Mouse (Mus musculus): ENCODE measurements around the gene Gm21060. TPM values are rescaled to one million over a fixed set of nuclear protein-coding genes. Genes with fewer than 3 reads are reported as not detected.
"Not testable (repeated sequence)": the region's sequence is repeated elsewhere in the genome, so short reads cannot be mapped to it uniquely, and the experiment has no call there.

Gm21060 gene
- total and polyA plus RNA-seq, 2 experiments, result not detected

DNA sequence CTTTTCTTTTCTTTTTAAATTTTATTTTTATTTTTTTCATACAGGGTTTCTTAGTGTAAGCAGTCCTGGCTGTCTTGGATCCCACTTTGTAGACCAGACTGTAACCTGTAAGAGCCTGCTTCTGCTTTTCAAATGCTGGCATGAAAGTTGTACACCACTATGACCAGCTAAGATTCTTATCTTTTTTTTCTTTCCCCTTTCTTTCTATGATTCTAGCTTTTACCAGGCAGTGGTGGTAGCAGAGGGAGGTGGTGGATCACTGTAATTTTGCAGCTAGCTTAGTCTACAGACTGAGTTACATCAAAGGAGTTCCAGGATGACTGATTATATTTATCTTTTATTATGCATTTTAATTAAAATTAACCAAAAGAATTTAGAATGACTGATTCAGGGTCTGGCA is 31.9 kb downstream of the Gm21060 start:
- Histone ChIP-seq H3K27ac (replicated peaks; ENCODE audit: insufficient read depth, low read depth, low read length) (no peak overlapping the region), H3K36me3 (ENCODE audit: control insufficient read depth, insufficient read depth, low read length) (no peaks in the 10 kb centered on the region)
- TF ChIP-seq POLR2A (IDR thresholded peaks at IDR 0.05; ENCODE audit: extremely low read depth, insufficient read depth, low read length), result no peak
- no peak for TF ChIP-seq CTCF (IDR thresholded peaks at IDR 0.05; ENCODE audit: low read depth, low read length)

DNA sequence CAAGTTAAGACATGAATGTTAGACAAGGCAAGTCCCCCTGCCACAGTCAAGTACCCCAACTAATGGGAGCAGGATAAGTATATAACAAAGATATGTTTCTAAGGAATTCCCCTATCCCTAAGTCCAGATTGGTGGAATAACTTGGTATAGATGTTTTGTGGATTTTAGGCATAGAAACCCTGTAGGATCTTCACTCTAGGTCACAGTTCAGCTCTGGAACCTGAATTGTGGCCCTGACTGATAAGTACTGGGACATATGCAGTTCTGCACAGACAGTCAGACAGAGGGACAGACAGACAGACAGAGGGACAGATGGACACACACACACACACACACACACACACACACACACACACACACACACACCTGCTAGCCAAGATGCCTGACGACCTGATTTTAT is 32.6 kb downstream of the Gm21060 start:
- TF ChIP-seq POLR2A (IDR thresholded peaks at IDR 0.05; ENCODE audit: extremely low read depth, insufficient read depth, low read length) (no peak), CTCF (IDR thresholded peaks at IDR 0.05; ENCODE audit: low read depth, low read length) (no peak)
- Histone ChIP-seq H3K4me1 (ENCODE audit: control insufficient read depth, insufficient read depth, low read length) (peaks cover 2% of the 10 kb centered on the region; the same call in 1 of the 2 replicates), H3K79me2 (ENCODE audit: control insufficient read depth, insufficient read depth, low read length) (no peaks in the 10 kb centered on the region), H3K9ac (ENCODE audit: low read depth, low read length) (no peak overlapping the region), H3K27ac (replicated peaks; ENCODE audit: insufficient read depth, low read depth, low read length) (no peak overlapping the region), H3K36me3 (ENCODE audit: control insufficient read depth, insufficient read depth, low read length) (no peaks in the 10 kb centered on the region), H3K4me3 (ENCODE audit: insufficient read depth, low read depth, low read length) (no peak overlapping the region), H3K27me3 (ENCODE audit: control insufficient read depth, insufficient read depth, low read length) (no peaks in the 10 kb centered on the region)
- WGBS, result 100% methylated on average over 1 of the region's 1 CpGs
- peak; percentile 55 for DNase-seq (ENCODE audit: extremely low read depth, low read depth, low spot score)

More for the DNA sequence above, 31.9 kb downstream of the Gm21060 start:
- H3K79me2 ChIP-seq (ENCODE audit: control insufficient read depth, insufficient read depth, low read length), result no peaks in the 10 kb centered on the region
- H3K27me3 ChIP-seq (ENCODE audit: control insufficient read depth, insufficient read depth, low read length), result no peaks in the 10 kb centered on the region
- no peak for DNase-seq (ENCODE audit: extremely low read depth, low read depth, low spot score)
- no peak overlapping the region for H3K9ac ChIP-seq (ENCODE audit: low read depth, low read length)
- no peak overlapping the region for H3K4me3 ChIP-seq (ENCODE audit: insufficient read depth, low read depth, low read length)
- peaks cover 2% of the 10 kb centered on the region; the same call in 1 of the 2 replicates for H3K4me1 ChIP-seq (ENCODE audit: control insufficient read depth, insufficient read depth, low read length)

DNA sequence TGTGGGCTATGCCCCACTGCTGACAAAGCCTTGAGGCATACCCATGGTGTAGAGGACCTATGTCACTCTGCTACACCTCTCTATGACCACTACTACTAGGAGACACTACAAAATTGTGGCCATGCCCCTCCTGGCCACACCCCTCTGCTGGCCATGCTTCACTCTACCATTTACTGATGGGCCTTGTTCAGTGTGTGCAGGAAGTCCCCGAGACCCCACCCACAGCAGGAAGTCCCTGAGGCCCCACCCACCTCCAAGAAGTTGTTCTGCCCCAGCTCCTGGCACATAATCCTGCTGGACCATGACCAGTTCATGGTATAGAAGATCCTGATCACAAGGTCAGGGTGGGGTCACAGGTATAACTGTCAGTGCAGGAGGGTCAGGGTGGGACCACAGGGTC is 35.6 kb downstream of the Gm21060 start:
- DNase-seq (ENCODE audit: extremely low read depth, low read depth, low spot score), result no peak
- Histone ChIP-seq H3K27ac (replicated peaks; ENCODE audit: insufficient read depth, low read depth, low read length) (no peak overlapping the region), H3K36me3 (ENCODE audit: control insufficient read depth, insufficient read depth, low read length) (no peaks in the 10 kb centered on the region), H3K27me3 (ENCODE audit: control insufficient read depth, insufficient read depth, low read length) (no peaks in the 10 kb centered on the region), H3K4me1 (ENCODE audit: control insufficient read depth, insufficient read depth, low read length) (peaks cover 2% of the 10 kb centered on the region; the same call in 1 of the 2 replicates), H3K79me2 (ENCODE audit: control insufficient read depth, insufficient read depth, low read length) (no peaks in the 10 kb centered on the region), H3K4me3 (ENCODE audit: insufficient read depth, low read depth, low read length) (no peak overlapping the region), H3K9ac (ENCODE audit: low read depth, low read length) (no peak overlapping the region)
- WGBS, result 84% methylated on average over 1 of the region's 1 CpGs
- TF ChIP-seq POLR2A (IDR thresholded peaks at IDR 0.05; ENCODE audit: extremely low read depth, insufficient read depth, low read length) (no peak), CTCF (IDR thresholded peaks at IDR 0.05; ENCODE audit: low read depth, low read length) (no peak)

DNA sequence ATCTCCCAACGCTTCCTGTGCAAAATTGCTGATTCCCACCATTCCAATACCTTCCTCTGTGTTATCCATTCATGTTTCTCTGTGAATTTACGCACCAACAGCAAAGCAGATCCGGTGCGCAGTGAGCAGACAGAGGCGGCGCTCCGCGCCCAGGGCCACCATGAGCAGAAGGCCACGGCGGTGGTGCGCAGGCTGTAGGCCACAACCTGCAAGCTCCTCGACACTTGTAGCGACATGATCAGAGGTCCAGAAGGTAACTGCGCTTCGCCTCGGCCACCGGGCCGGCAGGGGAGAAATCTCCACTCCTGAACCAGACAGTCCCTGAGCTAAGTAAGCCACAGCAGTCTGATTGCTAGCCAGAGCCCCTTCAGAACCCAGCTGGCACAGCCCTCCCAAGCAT is 39.1 kb downstream of the Gm21060 start:
- no peak for DNase-seq (ENCODE audit: extremely low read depth, low read depth, low spot score)
- Histone ChIP-seq H3K27ac (replicated peaks; ENCODE audit: insufficient read depth, low read depth, low read length) (no peak overlapping the region), H3K4me3 (ENCODE audit: insufficient read depth, low read depth, low read length) (no peak overlapping the region), H3K27me3 (ENCODE audit: control insufficient read depth, insufficient read depth, low read length) (no peaks in the 10 kb centered on the region), H3K9ac (ENCODE audit: low read depth, low read length) (no peak overlapping the region), H3K79me2 (ENCODE audit: control insufficient read depth, insufficient read depth, low read length) (no peaks in the 10 kb centered on the region), H3K36me3 (ENCODE audit: control insufficient read depth, insufficient read depth, low read length) (no peaks in the 10 kb centered on the region), H3K4me1 (ENCODE audit: control insufficient read depth, insufficient read depth, low read length) (no peaks in the 10 kb centered on the region)
- 92% methylated on average over 18 of the region's 18 CpGs for WGBS
- TF ChIP-seq POLR2A (IDR thresholded peaks at IDR 0.05; ENCODE audit: extremely low read depth, insufficient read depth, low read length) (no peak), CTCF (IDR thresholded peaks at IDR 0.05; ENCODE audit: low read depth, low read length) (no peak)

DNA sequence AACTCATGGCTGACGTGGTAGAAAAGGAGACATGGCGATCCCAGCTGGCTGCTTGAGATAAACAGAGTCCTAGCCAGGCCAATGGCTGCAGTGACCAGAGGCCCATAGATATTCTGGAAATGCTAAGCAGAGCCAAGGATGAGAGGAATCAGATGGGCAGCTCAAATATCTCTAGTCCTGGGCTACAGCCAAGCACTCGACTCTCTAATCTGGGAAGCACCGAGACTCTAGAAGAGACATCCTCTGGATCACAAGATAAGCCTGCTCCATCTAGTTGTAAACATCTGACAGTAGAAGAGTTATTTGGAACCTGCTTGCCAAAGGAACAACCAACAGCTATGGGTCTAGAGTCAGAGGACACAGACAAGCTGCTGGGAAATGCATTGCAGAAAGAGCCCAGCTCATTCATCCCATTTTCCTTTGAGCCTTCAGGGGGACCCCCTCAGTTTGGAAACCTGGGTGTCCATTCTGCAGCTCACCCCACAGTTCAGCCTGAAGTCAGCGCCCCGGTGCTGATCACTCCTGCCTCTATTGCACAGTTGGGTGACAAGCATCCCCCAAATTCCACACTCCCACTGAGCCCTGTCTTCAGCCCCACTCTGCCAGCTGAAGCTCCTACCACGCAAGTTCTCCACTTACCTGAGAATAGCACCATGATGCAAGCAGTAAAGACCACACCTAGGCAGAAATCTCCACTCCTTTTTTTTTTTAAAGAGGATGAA is 40.5 kb downstream of the Gm21060 start:
- TF ChIP-seq POLR2A (IDR thresholded peaks at IDR 0.05; ENCODE audit: extremely low read depth, insufficient read depth, low read length) (no peak), CTCF (IDR thresholded peaks at IDR 0.05; ENCODE audit: low read depth, low read length) (no peak)
- 87% methylated on average over 7 of the region's 7 CpGs for WGBS
- no peaks in the 10 kb centered on the region for H3K4me1 ChIP-seq (ENCODE audit: control insufficient read depth, insufficient read depth, low read length)

DNA sequence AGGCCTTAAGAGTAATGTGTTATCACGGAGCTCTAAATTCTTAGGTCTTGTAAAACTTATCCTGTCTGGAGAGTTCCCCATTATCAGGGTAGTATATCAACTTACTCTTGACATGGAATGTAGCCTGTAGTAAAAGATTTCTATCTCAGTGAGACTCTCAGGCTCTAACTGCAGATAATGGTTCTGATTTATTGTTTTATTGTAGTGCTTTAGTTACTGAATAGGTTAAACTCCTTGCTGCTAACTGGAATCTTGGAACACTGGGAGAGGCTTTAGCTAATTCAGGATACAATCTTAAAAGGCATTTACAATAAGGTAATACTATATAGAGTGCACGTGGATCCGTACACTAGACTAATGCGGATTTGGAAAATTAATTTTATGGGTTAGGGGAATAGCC is 49.5 kb downstream of the Gm21060 start:
- H3K36me3 ChIP-seq (ENCODE audit: control insufficient read depth, insufficient read depth, low read length); DNase-seq (ENCODE audit: extremely low read depth, low read depth, low spot score); H3K79me2 ChIP-seq (ENCODE audit: control insufficient read depth, insufficient read depth, low read length); H3K27me3 ChIP-seq (ENCODE audit: control insufficient read depth, insufficient read depth, low read length); H3K4me3 ChIP-seq (ENCODE audit: insufficient read depth, low read depth, low read length); H3K9ac ChIP-seq (ENCODE audit: low read depth, low read length); H3K27ac ChIP-seq (replicated peaks; ENCODE audit: insufficient read depth, low read depth, low read length); H3K4me1 ChIP-seq (ENCODE audit: control insufficient read depth, insufficient read depth, low read length): not testable (repeated sequence)
- WGBS, result 91% methylated on average over 4 of the region's 4 CpGs

More for the DNA sequence above, 40.5 kb downstream of the Gm21060 start:
- DNase-seq (ENCODE audit: extremely low read depth, low read depth, low spot score), result no peak
- Histone ChIP-seq H3K27ac (replicated peaks; ENCODE audit: insufficient read depth, low read depth, low read length) (no peak overlapping the region), H3K79me2 (ENCODE audit: control insufficient read depth, insufficient read depth, low read length) (no peaks in the 10 kb centered on the region), H3K36me3 (ENCODE audit: control insufficient read depth, insufficient read depth, low read length) (no peaks in the 10 kb centered on the region), H3K27me3 (ENCODE audit: control insufficient read depth, insufficient read depth, low read length) (no peaks in the 10 kb centered on the region), H3K9ac (ENCODE audit: low read depth, low read length) (no peak overlapping the region), H3K4me3 (ENCODE audit: insufficient read depth, low read depth, low read length) (no peak overlapping the region)

Other genes with a start within 250 kb of the Gm21060 start
- gene Zfp950, start 156.2 kb downstream of the Gm21060 start, total RNA-seq (2014; rRNA removed), result 26.0 and 54.9 TPM in 2 replicates
- gene Zfp950, start 156.2 kb downstream of the Gm21060 start, polyA plus RNA-seq (2012; rRNA removed), result 3.6 and 3.9 TPM in 2 replicates
- gene Gm7102, start 120.8 kb downstream of the Gm21060 start, total RNA-seq (2014; rRNA removed), result not detected in 2 replicates
- gene Gm7102, start 120.8 kb downstream of the Gm21060 start, polyA plus RNA-seq (2012; rRNA removed), result not detected in 2 replicates
- gene Gm6020, start 113.2 kb downstream of the Gm21060 start, total RNA-seq (2014; rRNA removed), result not detected in 2 replicates
- not detected in 2 replicates for gene Gm6020, start 113.2 kb downstream of the Gm21060 start, polyA plus RNA-seq (2012; rRNA removed)
- gene Csf2ra, start 68.6 kb downstream of the Gm21060 start, total RNA-seq (2014; rRNA removed), result 3.4 and 10.4 TPM in 2 replicates
- gene Csf2ra, start 68.6 kb downstream of the Gm21060 start, polyA plus RNA-seq (2012; rRNA removed), result 18.1 and 28.5 TPM in 2 replicates

Data from liver, adult 2 months (tissue).